Mouse (Mus musculus) embryonic facial prominence, embryonic 10.5 days (tissue): Measurements from ENCODE around the gene Ugt1a1. TPM values are rescaled to one million over a fixed set of nuclear protein-coding genes. Genes with fewer than 3 reads are reported as not detected.
"Not testable (repeated sequence)": the region's sequence is repeated elsewhere in the genome, so short reads cannot be mapped to it uniquely, and the experiment has no call there.

Experiments
- DNase-seq: peaks from one replicate; pipeline ENCODE4 v3.0.0-alpha.2; 2017; ENCODE audit warnings: low spot score
- H3K27ac ChIP-seq: fragments of 300-500 bp; sonication (generic); replicated peaks from 2 replicates; pipeline ENCODE4 v1.5.1; 2016; ENCODE audit warnings: mild to moderate bottlenecking
- H3K27me3 ChIP-seq: fragments of 300-500 bp; sonication (generic); replicated peaks from 2 replicates; pipeline ENCODE4 v1.6.1; 2016; ENCODE audit warnings: low read depth, mild to moderate bottlenecking; ENCODE audit not compliant: poor library complexity, severe bottlenecking
- H3K36me3 ChIP-seq: fragments of 300-500 bp; sonication (generic); replicated peaks from 2 replicates; pipeline ENCODE4 v1.6.1; 2016; ENCODE audit warnings: mild to moderate bottlenecking, moderate library complexity
- H3K4me1 ChIP-seq: fragments of 300-500 bp; sonication (generic); 2 replicates; pipeline ENCODE4 v1.6.1; 2016
- H3K4me3 ChIP-seq: fragments of 300-500 bp; sonication (generic); 2 replicates; pipeline ENCODE4 v1.5.1; 2016; ENCODE audit warnings: mild to moderate bottlenecking, moderate library complexity
- H3K9me3 ChIP-seq: fragments of 300-500 bp; sonication (generic); 2 replicates; pipeline ENCODE4 v1.6.1; 2016; ENCODE audit warnings: mild to moderate bottlenecking
- WGBS: fragments of 180-500 bp; shearing (Covaris S2); methylation state at CpG from one replicate; pipeline ENCODE4 v1.1.7; 2016; 5-methylcytosine and 5-hydroxymethylcytosine counted together
- polyA plus RNA-seq: library from polyadenylated mRNA; unstranded; fragments of >200 nt; fragmentation: Nextera tagmentation; extraction: Ambion mirVana; gene quantifications from 2 replicates; pipeline ENCODE4 v1.2.1, GENCODE M21; 2016

Gene Ugt1a1
- polyA plus RNA-seq, 1 experiment from 2014 or later, result not detected

DNA sequence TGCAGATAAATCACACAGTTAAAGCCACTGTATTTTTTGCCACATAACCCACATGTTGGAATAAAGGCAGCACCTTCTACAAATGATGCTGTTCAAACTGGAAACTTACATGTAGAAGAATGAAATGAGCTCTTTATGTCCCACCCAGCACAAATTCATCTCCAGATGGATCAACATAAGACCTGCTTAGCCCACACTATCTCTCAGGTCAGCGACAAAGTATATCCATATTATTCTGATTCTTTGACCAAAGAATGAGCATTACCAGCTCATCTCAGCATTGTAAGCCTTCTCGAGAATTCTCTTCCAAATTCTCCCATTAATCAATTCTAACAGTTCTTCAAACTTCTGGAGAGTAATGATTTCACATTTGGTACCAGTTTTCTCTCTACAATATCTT is 10.5 kb downstream of the Ugt1a1 start:
- no peak for DNase-seq
- Histone ChIP-seq H3K36me3 (no peaks in the 10 kb centered on the region), H3K27me3 (no peaks in the 10 kb centered on the region), H3K4me1 (no peaks in the 10 kb centered on the region), H3K27ac (no peak overlapping the region), H3K4me3 (no peak overlapping the region), H3K9me3 (peaks cover 20% of the 10 kb centered on the region)
- 56% methylated on average over 2 of the region's 2 CpGs for WGBS

DNA sequence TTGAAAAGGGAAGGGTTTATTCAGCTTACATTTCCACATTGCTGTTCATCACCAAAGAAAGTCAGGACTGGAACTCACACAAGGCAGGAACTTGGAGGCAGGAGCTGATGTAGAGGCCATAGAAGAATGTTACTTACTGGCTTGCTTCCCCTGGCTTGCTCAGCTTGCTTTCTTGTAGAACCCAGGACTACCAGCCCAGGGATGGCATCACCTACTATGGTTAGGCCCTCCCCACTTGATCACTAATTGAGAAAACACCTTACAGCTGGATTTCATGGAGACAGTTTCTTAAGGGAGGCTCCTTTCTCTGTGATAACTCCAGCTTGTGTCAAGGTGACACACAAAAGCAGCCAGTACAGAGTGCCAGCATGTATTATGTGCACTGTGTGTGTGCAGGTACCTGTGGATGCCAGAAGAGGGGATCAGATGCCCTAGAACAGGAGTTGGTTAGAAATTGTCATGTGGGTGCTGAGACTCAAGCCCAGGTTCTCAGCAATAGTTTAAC is 11.3 kb downstream of the Ugt1a1 start:
- peak; percentile 11 for DNase-seq
- not testable (repeated sequence) for H3K27ac ChIP-seq, H3K4me1 ChIP-seq, H3K36me3 ChIP-seq, H3K27me3 ChIP-seq, H3K4me3 ChIP-seq
- peaks cover 28% of the 10 kb centered on the region for H3K9me3 ChIP-seq

DNA sequence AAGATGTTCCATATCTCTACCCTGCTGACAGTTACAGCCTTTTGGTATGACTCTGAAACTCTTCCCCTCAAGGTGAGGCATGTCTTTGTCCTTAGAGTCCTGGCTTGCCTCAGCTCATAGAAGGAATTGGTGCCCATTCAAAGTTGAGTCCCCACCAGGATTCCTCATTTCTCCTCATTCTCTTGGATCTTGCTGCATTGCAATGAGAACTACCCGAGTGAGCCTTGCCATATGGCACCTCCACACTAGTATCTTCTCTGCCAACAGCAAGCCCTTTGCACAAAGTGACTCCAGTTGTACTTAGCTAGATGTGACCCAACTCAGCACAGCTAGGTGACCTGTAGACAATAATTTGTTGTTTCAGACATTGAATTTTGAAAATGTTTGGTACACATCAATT is 11.8 kb downstream of the Ugt1a1 start:
- peak; percentile 15 for DNase-seq
- peaks cover 34% of the 10 kb centered on the region for H3K9me3 ChIP-seq
- 63% methylated on average over 1 of the region's 1 CpGs for WGBS
- H3K27me3 ChIP-seq, result no peaks in the 10 kb centered on the region
- H3K36me3 ChIP-seq, result no peaks in the 10 kb centered on the region
- no peak overlapping the region for H3K27ac ChIP-seq
- H3K4me1 ChIP-seq, result no peaks in the 10 kb centered on the region
- no peak overlapping the region for H3K4me3 ChIP-seq

DNA sequence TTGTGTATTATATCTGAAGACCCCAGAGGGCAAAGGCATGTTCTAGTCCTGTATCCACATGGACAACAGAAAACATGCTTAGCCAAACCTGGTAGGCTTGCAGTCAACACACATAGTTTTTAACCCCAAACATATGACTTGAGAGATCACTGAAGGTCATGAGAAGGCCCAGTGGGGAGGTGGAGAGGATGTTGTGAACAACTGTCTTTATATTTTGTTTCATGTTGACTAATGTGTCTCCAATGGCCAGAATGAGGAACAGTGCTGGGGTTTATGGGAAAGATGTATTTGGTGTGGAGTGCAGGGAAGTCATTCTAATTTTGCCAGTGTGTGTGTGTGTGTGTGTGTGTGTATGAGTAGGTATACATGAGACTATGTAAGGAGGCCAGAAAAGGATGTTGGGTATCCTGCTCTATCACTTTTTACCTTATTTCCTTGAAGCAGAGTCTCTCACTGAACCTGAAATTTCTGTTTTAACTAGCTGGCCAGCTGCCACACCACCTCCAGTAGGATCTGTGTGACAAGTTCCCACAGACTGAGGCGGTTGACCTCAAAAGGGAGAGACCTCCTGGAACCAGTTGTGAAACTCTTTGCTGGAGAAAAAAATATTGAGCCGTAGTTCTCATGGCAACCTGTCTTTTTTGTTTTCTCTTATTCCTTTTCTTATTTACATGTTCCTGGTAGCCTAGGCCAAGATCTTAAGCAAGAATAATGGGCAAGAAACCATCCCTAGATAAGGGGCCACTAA is 12.4 kb downstream of the Ugt1a1 start:
- H3K36me3 ChIP-seq, result no peaks in the 10 kb centered on the region
- H3K27ac ChIP-seq, result no peak overlapping the region
- 73% methylated on average over 2 of the region's 2 CpGs for WGBS
- peaks cover 40% of the 10 kb centered on the region for H3K9me3 ChIP-seq
- H3K4me3 ChIP-seq, result no peak overlapping the region
- DNase-seq, result no peak
- no peaks in the 10 kb centered on the region for H3K4me1 ChIP-seq
- no peaks in the 10 kb centered on the region for H3K27me3 ChIP-seq

DNA sequence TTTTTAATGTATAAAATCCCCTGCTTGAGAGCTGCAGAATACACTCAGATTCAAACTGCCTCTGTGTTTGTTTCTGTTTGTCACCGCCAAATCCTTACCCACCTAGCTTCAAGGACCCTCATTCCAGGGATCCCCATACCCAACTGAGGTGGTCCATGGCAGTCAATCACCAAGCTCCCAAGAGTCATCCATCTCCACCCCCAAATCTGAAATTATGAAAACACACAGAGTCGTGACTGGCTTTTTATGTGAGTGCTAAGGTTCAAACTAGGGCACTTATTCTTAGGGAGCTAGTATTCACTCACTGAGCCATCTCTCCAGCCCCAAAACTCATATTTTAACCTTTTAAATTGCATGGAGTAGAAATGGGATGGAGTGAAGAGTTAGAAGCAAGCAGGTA is 13.5 kb downstream of the Ugt1a1 start:
- 37% methylated on average over 2 of the region's 2 CpGs for WGBS
- H3K4me3 ChIP-seq, H3K27ac ChIP-seq, H3K27me3 ChIP-seq, H3K36me3 ChIP-seq, DNase-seq, H3K4me1 ChIP-seq: not testable (repeated sequence)
- H3K9me3 ChIP-seq, result peaks cover 51% of the 10 kb centered on the region

DNA sequence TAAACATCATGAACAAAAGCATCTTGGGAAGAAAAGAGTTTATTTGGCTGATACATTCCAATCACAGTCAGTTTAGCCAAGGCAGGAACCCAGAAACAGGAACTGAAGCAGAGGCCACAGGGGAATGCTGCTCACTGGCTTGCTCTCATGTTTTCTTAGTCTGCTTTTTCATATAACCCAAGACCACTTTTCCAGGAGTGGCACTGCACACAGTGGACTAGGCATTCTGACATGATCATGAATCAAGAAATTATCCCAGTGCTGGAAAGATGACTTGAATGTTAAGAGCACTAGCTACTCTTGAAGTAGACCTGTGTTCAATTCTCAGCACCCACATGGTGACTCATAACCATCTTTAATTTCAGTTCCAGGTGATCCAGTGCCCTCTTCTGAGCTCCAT is 14.0 kb downstream of the Ugt1a1 start:
- Histone ChIP-seq H3K4me1 (no peaks in the 10 kb centered on the region), H3K27ac (no peak overlapping the region), H3K36me3 (no peaks in the 10 kb centered on the region), H3K4me3 (no peak overlapping the region), H3K27me3 (no peaks in the 10 kb centered on the region), H3K9me3 (peaks cover 55% of the 10 kb centered on the region)
- no peak for DNase-seq

DNA sequence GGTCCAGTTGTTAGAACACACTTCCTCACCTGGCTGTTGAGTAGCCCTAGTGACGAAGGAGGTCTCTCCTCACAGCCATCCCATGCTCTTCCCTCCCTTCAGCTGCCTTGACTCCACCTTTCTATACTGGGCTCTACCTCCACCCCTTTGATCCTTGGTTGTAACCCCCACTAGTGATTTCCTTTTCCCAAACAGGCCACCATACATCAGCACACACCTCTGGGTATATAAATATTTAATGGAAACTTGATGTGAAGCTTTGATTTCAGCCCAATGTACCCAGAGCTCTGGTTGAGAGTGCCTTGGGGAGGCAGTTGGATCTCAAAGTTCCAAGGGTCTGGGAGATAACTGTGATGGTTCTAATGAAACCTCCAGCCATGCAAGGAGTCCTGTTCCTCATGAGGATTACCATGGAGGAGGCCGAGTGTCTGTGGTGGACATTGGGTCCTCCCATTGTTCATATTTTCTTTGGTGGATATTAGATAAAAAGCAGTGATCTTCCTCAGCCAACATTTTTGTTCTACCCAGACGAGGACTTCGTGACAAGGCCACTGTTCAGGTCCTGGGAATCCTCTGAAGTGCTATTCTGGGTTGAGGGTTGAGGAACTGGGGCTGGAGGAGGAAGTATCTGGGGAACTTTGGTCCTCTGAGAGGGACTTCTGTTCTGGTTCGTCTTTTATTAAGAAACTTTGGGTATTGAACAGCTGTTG is 15.1 kb downstream of the Ugt1a1 start, which contains the start of gene Mroh2a:
TSS of gene Mroh2a (plus strand) at position 317 of the 710 bp plus-strand sequence.
- Histone ChIP-seq H3K9me3 (peaks cover 66% of the 10 kb centered on the region), H3K27me3 (no peaks in the 10 kb centered on the region), H3K4me3 (no peak within 1 kb of the TSS), H3K4me1 (no peaks in the 10 kb centered on the region), H3K36me3 (no peaks in the 10 kb centered on the region), H3K27ac (no peak within 1 kb of the TSS)
- WGBS, result 60% methylated on average over 5 of the region's 5 CpGs
- DNase-seq, result no peak

DNA sequence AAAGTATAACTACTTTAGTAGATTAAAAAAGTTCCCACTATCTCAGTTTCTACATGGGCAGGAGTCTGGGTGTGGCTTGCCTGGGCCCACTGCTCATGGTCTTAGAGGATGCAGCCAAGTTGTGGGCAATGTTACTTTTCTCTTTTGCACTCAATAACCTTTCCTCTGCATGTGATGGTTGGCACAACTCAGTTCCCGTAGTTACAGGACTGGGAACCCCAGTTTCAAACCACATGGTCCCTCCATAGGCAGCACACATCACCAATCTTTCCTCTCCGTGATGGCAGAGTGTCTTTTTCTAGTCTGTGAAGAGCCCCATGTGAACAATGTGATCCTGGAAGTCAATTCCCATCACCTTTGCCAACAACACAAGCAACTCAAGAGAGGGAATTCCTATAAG is 15.7 kb downstream of the Ugt1a1 start:
- 60% methylated on average over 2 of the region's 2 CpGs for WGBS
- no peak for DNase-seq
- H3K4me3 ChIP-seq, result no peak overlapping the region

DNA sequence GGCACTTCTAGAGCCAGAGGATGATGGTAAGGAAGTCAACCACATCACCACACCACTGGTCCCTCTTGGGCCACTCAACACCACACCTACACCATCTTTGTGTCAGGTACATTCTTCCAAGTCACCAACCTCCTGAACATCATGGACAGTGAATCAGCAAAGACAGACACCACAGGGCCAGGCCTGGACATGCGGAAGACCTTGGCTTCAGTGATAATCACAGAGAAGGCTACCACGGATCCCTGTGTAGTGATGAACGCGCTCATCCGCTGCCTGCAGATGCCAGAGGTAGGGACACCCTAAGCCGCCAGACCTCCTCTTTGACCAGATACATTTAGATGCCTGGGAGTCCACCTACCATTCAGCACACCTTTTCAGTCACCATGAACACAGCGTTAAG is 16.4 kb downstream of the Ugt1a1 start:
- Histone ChIP-seq H3K9me3 (peaks cover 79% of the 10 kb centered on the region), H3K27ac (no peak overlapping the region), H3K4me1 (no peaks in the 10 kb centered on the region), H3K4me3 (no peak overlapping the region), H3K27me3 (no peaks in the 10 kb centered on the region), H3K36me3 (no peaks in the 10 kb centered on the region)
- 70% methylated on average over 7 of the region's 7 CpGs for whole genome bisulfite sequencing
- DNase-seq, result no peak

More for the DNA sequence above, 15.7 kb downstream of the Ugt1a1 start:
- no peaks in the 10 kb centered on the region for H3K4me1 ChIP-seq
- no peaks in the 10 kb centered on the region for H3K27me3 ChIP-seq
- no peak overlapping the region for H3K27ac ChIP-seq
- peaks cover 73% of the 10 kb centered on the region for H3K9me3 ChIP-seq
- H3K36me3 ChIP-seq, result no peaks in the 10 kb centered on the region

DNA sequence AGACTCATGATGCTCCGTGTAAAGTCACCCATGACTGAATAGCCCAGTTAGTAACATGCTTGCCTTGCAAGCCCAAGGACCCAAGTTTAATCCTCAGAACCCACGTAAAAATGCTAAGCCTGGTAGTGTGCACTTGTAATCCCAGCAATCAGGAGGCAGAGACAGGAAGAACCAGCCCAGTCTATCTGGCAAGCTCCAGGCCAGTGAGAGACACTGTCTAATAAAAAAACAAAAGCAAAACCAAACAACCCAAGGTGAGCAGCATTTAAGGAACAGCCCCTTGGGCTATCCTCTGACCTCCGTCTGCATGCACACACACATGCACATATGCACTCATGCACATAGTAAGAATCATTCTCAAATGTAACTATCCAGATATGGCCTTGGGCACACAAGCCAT is 17.8 kb downstream of the Ugt1a1 start:
- no peaks in the 10 kb centered on the region for H3K4me1 ChIP-seq
- no peaks in the 10 kb centered on the region for H3K36me3 ChIP-seq
- H3K27ac ChIP-seq, result no peak overlapping the region
- no peak for DNase-seq
- no peaks in the 10 kb centered on the region for H3K27me3 ChIP-seq
- 84% methylated on average over 3 of the region's 3 CpGs for WGBS
- peaks cover 93% of the 10 kb centered on the region for H3K9me3 ChIP-seq
- no peak overlapping the region for H3K4me3 ChIP-seq

DNA sequence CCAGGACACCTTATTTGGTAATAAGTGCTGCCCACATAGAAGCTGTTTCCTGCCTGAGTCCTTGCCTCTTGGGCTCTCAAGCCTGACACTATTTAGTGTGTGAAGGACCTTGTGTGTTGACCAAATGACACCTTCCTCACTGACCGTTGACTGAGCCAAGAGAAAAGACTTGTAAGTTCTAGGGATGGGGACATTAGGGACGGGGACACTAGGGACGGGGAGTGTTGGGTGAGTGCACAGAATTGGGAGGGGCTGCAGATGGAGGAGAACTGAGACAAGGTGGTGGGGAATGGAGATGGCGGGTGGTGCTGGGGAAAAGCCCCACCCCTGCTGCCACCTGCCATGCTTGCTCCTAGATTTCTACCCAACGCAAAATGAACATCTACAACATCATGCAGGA is 18.2 kb downstream of the Ugt1a1 start:
- Histone ChIP-seq H3K4me1 (no peaks in the 10 kb centered on the region), H3K27me3 (no peaks in the 10 kb centered on the region), H3K4me3 (no peak overlapping the region), H3K9me3 (peaks cover 98% of the 10 kb centered on the region), H3K36me3 (no peaks in the 10 kb centered on the region), H3K27ac (no peak overlapping the region)
- DNase-seq, result no peak
- 89% methylated on average over 5 of the region's 5 CpGs for WGBS

DNA sequence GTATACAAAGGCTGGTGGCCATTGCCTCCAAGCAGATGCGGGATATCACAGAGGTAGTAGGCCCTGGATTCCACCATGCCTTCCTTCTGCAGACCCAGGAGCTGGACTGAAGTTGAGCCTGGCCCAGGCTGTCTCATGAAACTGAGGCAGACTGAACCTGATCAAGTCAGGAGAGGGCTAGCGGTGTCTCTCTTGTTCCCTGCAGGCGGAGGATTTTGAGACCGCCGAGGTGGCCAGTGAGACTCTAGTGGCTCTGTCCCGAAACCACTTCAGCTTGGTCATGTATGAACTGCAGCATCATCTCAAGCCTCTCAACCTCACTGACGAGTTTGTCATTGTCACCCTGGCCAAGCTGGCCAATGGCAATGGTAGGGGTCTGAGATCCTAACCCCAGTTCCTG is 18.7 kb downstream of the Ugt1a1 start:
- WGBS, result 69% methylated on average over 7 of the region's 7 CpGs
- Histone ChIP-seq H3K4me1 (no peaks in the 10 kb centered on the region), H3K27ac (no peak overlapping the region), H3K36me3 (no peaks in the 10 kb centered on the region), H3K4me3 (no peak overlapping the region), H3K27me3 (no peaks in the 10 kb centered on the region), H3K9me3 (peaks cover 100% of the 10 kb centered on the region)
- DNase-seq, result no peak
